Mouse (Mus musculus): ENCODE measurements at regions not wholly inside any gene's neighbourhood (a gene's known extent, or its start where the extent isn't known, plus 50 kb on each side); places are given as distances from the start of the nearest gene placed in this dataset.
A peak's percentile ranks its signal among the peaks of the same experiment; 100 is the strongest.

DNA sequence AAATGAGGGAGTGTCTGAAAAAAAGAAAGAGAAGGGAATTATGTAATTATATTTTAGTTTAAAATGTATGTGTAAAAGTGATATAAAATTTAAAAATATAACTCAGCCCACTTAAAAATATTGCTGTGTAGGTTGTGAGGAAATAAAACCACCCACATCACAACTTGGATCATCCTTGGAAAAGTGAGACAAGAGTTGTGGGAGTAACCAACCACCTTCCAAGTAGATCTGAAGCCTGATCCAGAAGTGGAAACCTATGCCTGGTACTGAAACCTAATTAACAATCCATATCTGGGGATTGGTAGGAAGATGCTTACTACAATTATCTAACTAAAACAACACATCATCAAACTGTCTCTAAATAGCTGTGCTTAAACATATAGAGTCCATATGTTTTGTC is 743.1 kb downstream of the Stim2 start:
- TF ChIP-seq CTCF (conservative IDR thresholded peaks at IDR 0.05; ENCODE audit: insufficient read depth, insufficient read length, low read depth, low read length) (no peak), POLR2A (IDR thresholded peaks at IDR 0.05; ENCODE audit: low read depth, low read length) (no peak)
- DNase-seq = no peak
- Histone ChIP-seq H3K27me3 (replicated peaks; ENCODE audit: control insufficient read depth, insufficient read depth, low read length) (no peaks in the 10 kb centered on the region), H3K4me1 (ENCODE audit: control insufficient read depth, insufficient read depth, low read length) (no peaks in the 10 kb centered on the region), H3K4me3 (ENCODE audit: insufficient read depth, low read depth, low read length) (no peak overlapping the region), H3K27ac (ENCODE audit: insufficient read depth, low read depth, low read length) (no peak overlapping the region), H3K36me3 (ENCODE audit: control insufficient read depth, insufficient read depth, low read length) (no peaks in the 10 kb centered on the region)

DNA sequence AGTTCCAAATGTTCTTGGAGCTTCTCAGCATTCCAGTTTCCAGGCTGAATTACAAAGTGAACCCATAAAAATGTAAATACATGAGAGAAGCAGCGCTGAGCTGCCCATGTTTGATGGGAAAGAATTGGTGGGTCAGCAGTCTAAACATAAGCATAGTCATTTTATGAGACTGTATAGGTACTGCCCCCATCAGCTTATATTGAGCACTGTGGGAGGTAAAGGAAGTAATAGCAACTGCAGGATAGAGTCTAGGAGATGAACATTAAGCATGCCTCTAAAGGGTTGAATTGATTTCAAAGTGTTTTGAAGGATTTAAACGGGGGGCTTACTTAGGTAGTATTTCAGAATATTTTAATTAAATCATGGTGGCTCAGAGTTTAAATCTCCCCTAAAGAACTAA is 748.7 kb downstream of the Stim2 start:
- no peak for DNase-seq
- no peaks in the 10 kb centered on the region for H3K4me1 ChIP-seq (ENCODE audit: control insufficient read depth, insufficient read depth, low read length)
- H3K4me3 ChIP-seq (ENCODE audit: insufficient read depth, low read depth, low read length) = no peak overlapping the region
- no peaks in the 10 kb centered on the region for H3K36me3 ChIP-seq (ENCODE audit: control insufficient read depth, insufficient read depth, low read length)
- no peak for TF ChIP-seq CTCF (conservative IDR thresholded peaks at IDR 0.05; ENCODE audit: insufficient read depth, insufficient read length, low read depth, low read length)
- no peak for TF ChIP-seq POLR2A (IDR thresholded peaks at IDR 0.05; ENCODE audit: low read depth, low read length)
- no peak overlapping the region for H3K27ac ChIP-seq (ENCODE audit: insufficient read depth, low read depth, low read length)
- H3K27me3 ChIP-seq (replicated peaks; ENCODE audit: control insufficient read depth, insufficient read depth, low read length) = no peaks in the 10 kb centered on the region
- WGBS = 61% methylated on average over 2 of the region's 2 CpGs

DNA sequence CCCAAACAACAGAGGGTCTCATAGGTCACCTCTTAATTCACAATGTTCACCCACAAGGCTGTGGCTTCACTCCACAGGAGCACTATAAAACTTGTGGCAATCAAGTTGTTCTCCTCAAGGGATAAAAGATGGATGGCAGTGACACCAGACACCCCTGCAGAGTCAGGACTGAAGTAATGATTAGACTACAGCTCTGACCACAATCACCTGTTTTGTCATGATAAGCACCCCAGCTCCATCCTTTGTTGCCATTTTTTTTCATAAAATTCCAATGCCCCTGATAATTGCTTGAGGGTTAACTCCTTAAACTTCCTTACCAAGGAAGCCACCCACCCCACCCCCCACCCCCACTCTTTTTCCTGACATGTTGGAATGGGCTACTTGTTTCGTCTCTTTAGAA is 755.1 kb downstream of the Stim2 start:
- DNase-seq = no peak
- no peak overlapping the region for H3K27ac ChIP-seq (ENCODE audit: insufficient read depth, low read depth, low read length)
- 54% methylated on average over 1 of the region's 1 CpGs for WGBS
- H3K36me3 ChIP-seq (ENCODE audit: control insufficient read depth, insufficient read depth, low read length) = no peaks in the 10 kb centered on the region
- H3K4me1 ChIP-seq (ENCODE audit: control insufficient read depth, insufficient read depth, low read length) = no peaks in the 10 kb centered on the region
- TF ChIP-seq CTCF (conservative IDR thresholded peaks at IDR 0.05; ENCODE audit: insufficient read depth, insufficient read length, low read depth, low read length) (no peak), POLR2A (IDR thresholded peaks at IDR 0.05; ENCODE audit: low read depth, low read length) (no peak)
- no peaks in the 10 kb centered on the region for H3K27me3 ChIP-seq (replicated peaks; ENCODE audit: control insufficient read depth, insufficient read depth, low read length)
- H3K4me3 ChIP-seq (ENCODE audit: insufficient read depth, low read depth, low read length) = no peak overlapping the region

GRCm38 (mm10) chr5:54759657-54760056 is 761.4 kb downstream of the Stim2 start:
- no peak overlapping the region for H3K4me3 ChIP-seq (ENCODE audit: insufficient read depth, low read depth, low read length)
- no peak for DNase-seq

DNA sequence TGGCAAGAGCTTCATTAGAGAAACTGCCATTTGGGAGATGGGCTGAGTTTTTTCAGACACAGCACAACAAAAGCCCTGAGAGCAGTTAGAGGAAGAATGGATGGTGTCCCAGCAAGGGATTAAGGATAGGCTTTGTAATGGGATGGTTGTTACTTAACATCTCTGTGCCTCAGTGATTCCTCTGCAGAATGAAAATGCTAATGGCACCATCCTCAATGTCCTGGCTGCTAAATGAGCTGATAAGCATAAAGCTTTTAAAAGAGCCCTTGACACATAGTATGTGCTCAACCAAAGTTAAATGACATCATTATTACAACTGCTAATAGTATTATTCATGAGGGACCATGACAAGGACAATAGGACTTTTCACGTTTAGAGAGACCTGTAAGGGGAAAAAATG is 764.7 kb downstream of the Stim2 start:
- no peak for DNase-seq
- TF ChIP-seq CTCF (conservative IDR thresholded peaks at IDR 0.05; ENCODE audit: insufficient read depth, insufficient read length, low read depth, low read length) (no peak), POLR2A (IDR thresholded peaks at IDR 0.05; ENCODE audit: low read depth, low read length) (no peak)
- WGBS = 55% methylated on average over 1 of the region's 1 CpGs
- H3K27me3 ChIP-seq (replicated peaks; ENCODE audit: control insufficient read depth, insufficient read depth, low read length) = no peaks in the 10 kb centered on the region
- no peaks in the 10 kb centered on the region for H3K4me1 ChIP-seq (ENCODE audit: control insufficient read depth, insufficient read depth, low read length)
- no peak overlapping the region for H3K27ac ChIP-seq (ENCODE audit: insufficient read depth, low read depth, low read length)
- H3K4me3 ChIP-seq (ENCODE audit: insufficient read depth, low read depth, low read length) = no peak overlapping the region
- H3K36me3 ChIP-seq (ENCODE audit: control insufficient read depth, insufficient read depth, low read length) = no peaks in the 10 kb centered on the region

More at GRCm38 (mm10) chr5:54759657-54760056, 761.4 kb downstream of the Stim2 start:
- no peaks in the 10 kb centered on the region for H3K27me3 ChIP-seq (replicated peaks; ENCODE audit: control insufficient read depth, insufficient read depth, low read length)
- 68% methylated on average over 3 of the region's 3 CpGs for WGBS
- no peak overlapping the region for H3K27ac ChIP-seq (ENCODE audit: insufficient read depth, low read depth, low read length)
- H3K36me3 ChIP-seq (ENCODE audit: control insufficient read depth, insufficient read depth, low read length) = no peaks in the 10 kb centered on the region
- TF ChIP-seq CTCF (conservative IDR thresholded peaks at IDR 0.05; ENCODE audit: insufficient read depth, insufficient read length, low read depth, low read length) (no peak), POLR2A (IDR thresholded peaks at IDR 0.05; ENCODE audit: low read depth, low read length) (no peak)
- no peaks in the 10 kb centered on the region for H3K4me1 ChIP-seq (ENCODE audit: control insufficient read depth, insufficient read depth, low read length)

GRCm38 (mm10) chr5:54796953-54797450 is 798.7 kb downstream of the Stim2 start:
- H3K4me1 ChIP-seq (ENCODE audit: control insufficient read depth, insufficient read depth, low read length) = no peaks in the 10 kb centered on the region
- no peak for TF ChIP-seq POLR2A (IDR thresholded peaks at IDR 0.05; ENCODE audit: low read depth, low read length)
- TF ChIP-seq CTCF (conservative IDR thresholded peaks at IDR 0.05; ENCODE audit: insufficient read depth, insufficient read length, low read depth, low read length) = peak; percentile 41
- H3K36me3 ChIP-seq (ENCODE audit: control insufficient read depth, insufficient read depth, low read length) = no peaks in the 10 kb centered on the region
- no peak overlapping the region for H3K27ac ChIP-seq (ENCODE audit: insufficient read depth, low read depth, low read length)
- no peak overlapping the region for H3K4me3 ChIP-seq (ENCODE audit: insufficient read depth, low read depth, low read length)
- 47% methylated on average over 6 of the region's 6 CpGs for WGBS
- peak; percentile 6 for DNase-seq
- no peaks in the 10 kb centered on the region for H3K27me3 ChIP-seq (replicated peaks; ENCODE audit: control insufficient read depth, insufficient read depth, low read length)

- 87% methylated on average over 2 of the region's 2 CpGs for WGBS
- TF ChIP-seq POLR2A (IDR thresholded peaks at IDR 0.05; ENCODE audit: low read depth, low read length) (no peak), CTCF (conservative IDR thresholded peaks at IDR 0.05; ENCODE audit: insufficient read depth, insufficient read length, low read depth, low read length) (no peak)
These were observed 828.8 kb downstream of the Stim2 start for GRCm38 (mm10) chr5:54827076-54827475.

More at GRCm38 (mm10) chr5:54827076-54827475, 828.8 kb downstream of the Stim2 start:
- Histone ChIP-seq H3K4me3 (ENCODE audit: insufficient read depth, low read depth, low read length) (no peak overlapping the region), H3K36me3 (ENCODE audit: control insufficient read depth, insufficient read depth, low read length) (no peaks in the 10 kb centered on the region), H3K27ac (ENCODE audit: insufficient read depth, low read depth, low read length) (no peak overlapping the region), H3K27me3 (replicated peaks; ENCODE audit: control insufficient read depth, insufficient read depth, low read length) (no peaks in the 10 kb centered on the region), H3K4me1 (ENCODE audit: control insufficient read depth, insufficient read depth, low read length) (no peaks in the 10 kb centered on the region)
- no peak for DNase-seq

Data from kidney, adult 2 months (tissue).